Mouse (Mus musculus) stomach, embryonic 15.5 days (tissue): Measurements from ENCODE around the gene Plcb1. TPM values are rescaled to one million over a fixed set of nuclear protein-coding genes. Genes with fewer than 3 reads are reported as not detected.

ENCODE experiments used
- ATAC-seq: fragments of 200-750 bp; cut with Nextera tagmentation; 2 replicates; pipeline ENCODE4 v1.8.0; 2017; ENCODE audit warnings: low read depth, moderate number of reproducible peaks, moderate TSS enrichment; ENCODE audit not compliant: insufficient read depth, low FRiP score
- H3K27ac ChIP-seq: fragments of 300-500 bp; sonication (generic); 2 replicates; pipeline ENCODE4 v1.5.1; 2015; ENCODE audit warnings: mild to moderate bottlenecking, inconsistent platforms
- H3K27me3 ChIP-seq: fragments of 300-500 bp; sonication (generic); replicated peaks from 2 replicates; pipeline ENCODE4 v1.6.1; 2015; ENCODE audit warnings: inconsistent platforms
- H3K36me3 ChIP-seq: fragments of 300-500 bp; sonication (generic); 2 replicates; pipeline ENCODE4 v1.6.1; 2015; ENCODE audit warnings: inconsistent platforms
- H3K4me1 ChIP-seq: fragments of 300-500 bp; sonication (generic); 2 replicates; pipeline ENCODE4 v1.6.1; 2015; ENCODE audit warnings: inconsistent platforms
- H3K4me2 ChIP-seq: fragments of 300-500 bp; sonication (generic); 2 replicates; pipeline ENCODE4 v1.6.1; 2015; ENCODE audit warnings: mild to moderate bottlenecking, inconsistent platforms
- H3K4me3 ChIP-seq: fragments of 300-500 bp; sonication (generic); replicated peaks from 2 replicates; pipeline ENCODE4 v1.5.1; 2015; ENCODE audit warnings: inconsistent platforms
- H3K9ac ChIP-seq: fragments of 300-500 bp; sonication (generic); 2 replicates; pipeline ENCODE4 v1.6.1; 2015; ENCODE audit warnings: inconsistent platforms
- H3K9me3 ChIP-seq: fragments of 300-500 bp; sonication (generic); 2 replicates; pipeline ENCODE4 v1.6.1; 2016; ENCODE audit warnings: inconsistent platforms
- WGBS: fragments of 180-500 bp; shearing (Covaris S2); methylation state at CpG from one replicate; pipeline ENCODE4 v1.1.7; 2015; 5-methylcytosine and 5-hydroxymethylcytosine counted together
- polyA plus RNA-seq: library from polyadenylated mRNA; unstranded; fragments of >200 nt; fragmentation: Nextera tagmentation; extraction: Ambion mirVana; gene quantifications from 2 replicates; pipeline ENCODE4 v1.2.1, GENCODE M21; 2015

Plcb1 gene
- polyA plus RNA-seq, 1 experiment from 2014 or later = 16.4 TPM

GRCm38 (mm10) chr2:135492777-135493176 lies 706.9 kb downstream of the Plcb1 start:
- H3K27ac ChIP-seq = no peak overlapping the region
- H3K4me2 ChIP-seq = no peak overlapping the region
- no peak overlapping the region for H3K4me3 ChIP-seq
- H3K36me3 ChIP-seq = no peaks in the 10 kb centered on the region
- H3K9ac ChIP-seq = no peak overlapping the region
- no peaks in the 10 kb centered on the region for H3K27me3 ChIP-seq
- 79% methylated on average over 9 of the region's 9 CpGs for WGBS
- H3K4me1 ChIP-seq = no peaks in the 10 kb centered on the region
- H3K9me3 ChIP-seq = no peaks in the 10 kb centered on the region
- no peak for ATAC-seq

DNA sequence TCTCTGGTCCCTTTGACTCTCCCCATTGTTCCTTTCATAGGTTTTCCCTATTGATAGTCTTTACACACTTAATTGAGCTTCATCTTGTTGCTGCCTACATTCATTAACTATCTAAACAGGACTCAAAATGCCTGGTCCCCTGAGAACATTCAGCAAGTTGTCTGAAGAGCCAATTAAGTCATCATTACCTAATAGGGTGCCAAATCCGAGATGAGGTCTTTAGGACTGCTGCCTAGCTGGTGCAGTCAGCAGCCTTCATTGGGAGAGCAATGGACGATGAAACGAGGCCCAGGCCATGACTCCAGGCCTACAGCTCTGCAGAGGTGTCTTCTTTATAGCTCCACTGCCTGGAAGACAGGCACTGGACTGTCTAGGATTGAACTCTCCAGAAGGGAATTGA lies 710.7 kb downstream of the Plcb1 start:
- H3K36me3 ChIP-seq = no peaks in the 10 kb centered on the region
- no peak overlapping the region for H3K9ac ChIP-seq
- H3K9me3 ChIP-seq = no peaks in the 10 kb centered on the region
- H3K4me2 ChIP-seq = no peak overlapping the region
- no peak overlapping the region for H3K4me3 ChIP-seq
- no peak overlapping the region for H3K27ac ChIP-seq
- no peak for ATAC-seq
- H3K27me3 ChIP-seq = no peaks in the 10 kb centered on the region
- WGBS = 62% methylated on average over 3 of the region's 3 CpGs
- H3K4me1 ChIP-seq = no peaks in the 10 kb centered on the region

DNA sequence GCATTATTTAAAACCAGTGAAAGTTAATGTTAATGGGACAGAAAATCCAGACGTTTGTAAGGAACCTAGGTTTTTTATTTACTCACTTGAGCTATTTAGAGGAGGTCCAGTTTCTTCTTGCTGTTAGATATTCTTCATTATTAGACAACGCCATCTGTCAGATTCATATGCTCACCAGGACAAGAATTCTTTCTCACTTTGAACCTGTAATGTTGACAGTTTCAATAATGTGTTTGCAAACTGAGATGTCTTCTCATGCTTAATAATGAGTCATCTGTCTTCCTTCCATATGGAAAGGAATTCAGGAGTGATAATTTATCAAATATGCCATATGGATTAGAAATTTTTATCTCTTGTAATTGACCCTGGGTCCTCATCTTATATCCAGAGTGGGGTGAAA lies 711.4 kb downstream of the Plcb1 start:
- no peak overlapping the region for H3K27ac ChIP-seq
- no peaks in the 10 kb centered on the region for H3K27me3 ChIP-seq
- no peaks in the 10 kb centered on the region for H3K4me1 ChIP-seq
- whole genome bisulfite sequencing = 62% methylated on average over 2 of the region's 2 CpGs
- ATAC-seq = no peak
- no peak overlapping the region for H3K9ac ChIP-seq
- no peak overlapping the region for H3K4me3 ChIP-seq
- H3K9me3 ChIP-seq = no peaks in the 10 kb centered on the region
- H3K4me2 ChIP-seq = no peak overlapping the region
- H3K36me3 ChIP-seq = no peaks in the 10 kb centered on the region

GRCm38 (mm10) chr2:135500872-135501271 lies 715.0 kb downstream of the Plcb1 start:
- ATAC-seq = no peak
- H3K4me3 ChIP-seq = no peak overlapping the region
- no peaks in the 10 kb centered on the region for H3K4me1 ChIP-seq
- H3K4me2 ChIP-seq = no peak overlapping the region
- 46% methylated on average over 2 of the region's 2 CpGs for WGBS
- H3K27me3 ChIP-seq = no peaks in the 10 kb centered on the region
- no peak overlapping the region for H3K9ac ChIP-seq
- no peaks in the 10 kb centered on the region for H3K9me3 ChIP-seq
- no peaks in the 10 kb centered on the region for H3K36me3 ChIP-seq
- H3K27ac ChIP-seq = no peak overlapping the region

DNA sequence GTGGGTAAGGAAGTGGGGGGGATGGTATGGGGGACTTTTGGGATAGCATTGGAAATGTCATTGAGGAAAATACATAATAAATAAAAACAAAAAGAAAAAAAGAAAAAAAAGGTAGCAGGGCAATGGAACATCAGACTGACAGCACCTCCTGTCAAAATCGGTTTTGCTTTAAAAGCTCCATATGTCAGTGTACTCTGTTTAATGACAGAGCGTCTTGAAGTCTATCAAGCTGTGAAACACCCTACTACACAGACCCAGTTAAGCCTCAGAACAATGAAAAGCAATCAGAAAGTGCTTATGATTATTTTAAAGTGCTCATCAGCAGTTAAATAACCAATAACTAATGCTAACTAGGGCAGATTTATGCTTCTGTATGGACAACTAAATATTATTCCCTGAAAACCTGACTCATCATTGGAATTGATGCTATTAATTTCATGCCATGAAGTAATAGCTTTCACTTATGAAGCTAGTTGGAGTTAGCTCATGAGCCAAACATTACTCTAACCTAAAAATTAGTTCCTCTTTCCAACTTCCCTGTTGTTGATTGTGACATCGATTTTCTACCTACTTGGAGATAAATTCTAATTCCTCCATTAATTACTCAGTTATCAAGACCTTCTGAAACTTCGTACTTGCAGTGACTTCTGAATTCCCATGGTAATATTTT lies 717.6 kb downstream of the Plcb1 start:
- no peaks in the 10 kb centered on the region for H3K4me1 ChIP-seq
- no peak overlapping the region for H3K27ac ChIP-seq
- no peak overlapping the region for H3K4me2 ChIP-seq
- H3K36me3 ChIP-seq = no peaks in the 10 kb centered on the region
- no peak overlapping the region for H3K4me3 ChIP-seq
- no peaks in the 10 kb centered on the region for H3K27me3 ChIP-seq
- ATAC-seq = no peak
- no peak overlapping the region for H3K9ac ChIP-seq
- no peaks in the 10 kb centered on the region for H3K9me3 ChIP-seq
- 84% methylated on average over 4 of the region's 4 CpGs for WGBS

DNA sequence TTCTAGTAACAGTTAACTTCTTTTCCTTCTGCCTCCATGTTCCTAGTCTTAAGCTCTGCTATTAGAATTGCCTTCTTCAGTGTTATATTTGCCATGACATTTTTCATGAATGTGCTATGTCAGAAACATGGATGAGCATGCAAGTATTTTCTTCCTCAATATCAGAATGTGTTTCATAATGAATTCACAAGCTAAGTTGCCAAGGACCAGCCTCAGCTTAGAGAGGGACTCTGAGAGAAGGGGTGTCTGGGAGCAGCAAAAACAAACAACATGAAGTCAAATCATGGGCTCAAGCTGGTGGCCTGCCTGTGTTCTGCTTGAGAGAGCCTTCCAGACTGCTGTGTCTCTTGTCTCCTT lies 718.1 kb downstream of the Plcb1 start:
- no peaks in the 10 kb centered on the region for H3K9me3 ChIP-seq
- H3K4me3 ChIP-seq = no peak overlapping the region
- H3K4me2 ChIP-seq = no peak overlapping the region
- no peaks in the 10 kb centered on the region for H3K36me3 ChIP-seq
- H3K4me1 ChIP-seq = no peaks in the 10 kb centered on the region
- no peaks in the 10 kb centered on the region for H3K27me3 ChIP-seq
- no peak for ATAC-seq
- H3K27ac ChIP-seq = no peak overlapping the region
- no peak overlapping the region for H3K9ac ChIP-seq

DNA sequence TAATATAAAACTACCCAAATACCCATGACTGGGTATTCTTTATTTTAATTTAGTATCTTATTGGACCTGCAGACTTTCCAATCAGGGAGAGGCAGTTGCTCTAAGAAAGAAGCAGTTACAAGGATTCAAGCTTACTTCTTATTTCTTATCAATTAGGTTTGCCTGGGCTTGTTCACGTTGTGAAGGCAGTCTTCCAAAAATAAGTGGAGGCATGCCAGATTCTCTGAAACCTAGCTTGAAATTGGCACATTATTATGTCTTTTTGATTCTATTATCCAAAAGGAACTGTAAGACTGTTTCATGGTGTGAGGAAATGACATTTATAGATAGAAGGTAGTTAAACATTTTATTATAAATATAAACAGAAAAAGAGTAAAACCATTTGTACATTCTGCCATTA lies 721.2 kb downstream of the Plcb1 start:
- WGBS = 47% methylated on average over 1 of the region's 1 CpGs
- no peaks in the 10 kb centered on the region for H3K4me1 ChIP-seq
- H3K4me3 ChIP-seq = no peak overlapping the region
- H3K9ac ChIP-seq = no peak overlapping the region
- no peak overlapping the region for H3K27ac ChIP-seq
- no peaks in the 10 kb centered on the region for H3K27me3 ChIP-seq
- no peaks in the 10 kb centered on the region for H3K36me3 ChIP-seq
- ATAC-seq = no peak
- no peaks in the 10 kb centered on the region for H3K9me3 ChIP-seq
- no peak overlapping the region for H3K4me2 ChIP-seq

GRCm38 (mm10) chr2:135518956-135519355 lies 733.1 kb downstream of the Plcb1 start:
- no peak overlapping the region for H3K4me3 ChIP-seq
- WGBS = 61% methylated on average over 2 of the region's 2 CpGs
- H3K4me1 ChIP-seq = no peaks in the 10 kb centered on the region

More at GRCm38 (mm10) chr2:135518956-135519355, 733.1 kb downstream of the Plcb1 start:
- Histone ChIP-seq H3K36me3 (no peaks in the 10 kb centered on the region), H3K27ac (no peak overlapping the region), H3K27me3 (no peaks in the 10 kb centered on the region), H3K4me2 (no peak overlapping the region), H3K9me3 (no peaks in the 10 kb centered on the region), H3K9ac (no peak overlapping the region)
- no peak for ATAC-seq

Other genes starting within 250 kb of the Plcb1 start
- gene Hao1, start 231.7 kb upstream of the Plcb1 start, polyA plus RNA-seq = 0.12 TPM in 2 replicates
- 17.7 and 20.4 TPM in 2 replicates for gene Tmx4, start 141.9 kb upstream of the Plcb1 start, polyA plus RNA-seq